Mouse (Mus musculus) heart, embryonic 12.5 days (tissue): ENCODE results near the gene Scarb2. TPM values are rescaled to one million over a fixed set of nuclear protein-coding genes. Genes with fewer than 3 reads are reported as not detected.

Experiments used
- ATAC-seq: fragments of 200-750 bp; cut with Nextera tagmentation; 2 replicates; pipeline ENCODE4 v1.8.0; 2017; ENCODE audit warnings: moderate TSS enrichment, moderate library complexity; ENCODE audit not compliant: insufficient number of reproducible peaks, low FRiP score
- H3K27ac ChIP-seq: fragments of 300-500 bp; sonication (generic); 2 replicates; pipeline ENCODE4 v1.5.1; 2016; ENCODE audit warnings: mild to moderate bottlenecking, moderate library complexity; ENCODE audit not compliant: poor library complexity, severe bottlenecking
- H3K27me3 ChIP-seq: fragments of 300-500 bp; sonication (generic); replicated peaks from 2 replicates; pipeline ENCODE4 v1.6.1; 2016; ENCODE audit warnings: mild to moderate bottlenecking, moderate library complexity
- H3K36me3 ChIP-seq: fragments of 300-500 bp; sonication (generic); 2 replicates; pipeline ENCODE4 v1.6.1; 2016; ENCODE audit warnings: mild to moderate bottlenecking, moderate library complexity
- H3K4me1 ChIP-seq: fragments of 300-500 bp; sonication (generic); replicated peaks from 2 replicates; pipeline ENCODE4 v1.6.1; 2016; ENCODE audit warnings: mild to moderate bottlenecking
- H3K4me2 ChIP-seq: fragments of 300-500 bp; sonication (generic); 2 replicates; pipeline ENCODE4 v1.6.1; 2016; ENCODE audit warnings: mild to moderate bottlenecking, moderate library complexity
- H3K4me3 ChIP-seq: fragments of 300-500 bp; sonication (generic); 2 replicates; pipeline ENCODE4 v1.5.1; 2016; ENCODE audit warnings: mild to moderate bottlenecking
- H3K9ac ChIP-seq: fragments of 300-500 bp; sonication (generic); 2 replicates; pipeline ENCODE4 v1.6.1; 2016; ENCODE audit warnings: mild to moderate bottlenecking, moderate library complexity
- H3K9me3 ChIP-seq: fragments of 300-500 bp; sonication (generic); replicated peaks from 2 replicates; pipeline ENCODE4 v1.6.1; 2016; ENCODE audit warnings: mild to moderate bottlenecking, moderate library complexity
- WGBS: fragments of 180-500 bp; shearing (Covaris S2); methylation state at CpG from one replicate; pipeline ENCODE4 v1.1.7; 2016; 5-methylcytosine and 5-hydroxymethylcytosine counted together
- polyA plus RNA-seq: library from polyadenylated mRNA; unstranded; fragments of >200 nt; fragmentation: Nextera tagmentation; extraction: Ambion mirVana; gene quantifications from 2 replicates; pipeline ENCODE4 v1.2.1, GENCODE M21; 2016

Scarb2 gene
- polyA plus RNA-seq, 1 experiment from 2014 or later = 18.0 TPM

- Histone ChIP-seq H3K4me2 (no peak overlapping the region), H3K36me3 (peaks cover 13% of the 10 kb centered on the region; the same call in 1 of the 2 replicates), H3K27me3 (no peaks in the 10 kb centered on the region), H3K27ac (no peak overlapping the region), H3K9me3 (no peaks in the 10 kb centered on the region), H3K4me3 (no peak overlapping the region), H3K9ac (no peak overlapping the region), H3K4me1 (peaks cover 40% of the 10 kb centered on the region)
- 63% methylated on average over 6 of the region's 6 CpGs for WGBS
- no peak for ATAC-seq
Measured at GRCm38 (mm10) chr5:92468234-92468633, 38.4 kb downstream of the Scarb2 start.

GRCm38 (mm10) chr5:92467102-92467766 lies 39.4 kb downstream of the Scarb2 start:
- no peak overlapping the region for H3K9ac ChIP-seq
- WGBS = 63% methylated on average over 8 of the region's 8 CpGs
- H3K9me3 ChIP-seq = no peaks in the 10 kb centered on the region
- H3K27me3 ChIP-seq = no peaks in the 10 kb centered on the region
- no peak overlapping the region for H3K4me2 ChIP-seq
- H3K36me3 ChIP-seq = peaks cover 10% of the 10 kb centered on the region; the same call in 1 of the 2 replicates
- no peak overlapping the region for H3K4me3 ChIP-seq
- H3K4me1 ChIP-seq = peaks cover 45% of the 10 kb centered on the region
- no peak overlapping the region for H3K27ac ChIP-seq
- ATAC-seq = no peak; the same call in 1 of the 2 replicates

- ATAC-seq = no peak
- Histone ChIP-seq H3K4me1 (peaks cover 45% of the 10 kb centered on the region), H3K36me3 (peaks cover 5% of the 10 kb centered on the region; the same call in 1 of the 2 replicates), H3K4me3 (no peak overlapping the region), H3K27me3 (no peaks in the 10 kb centered on the region), H3K9ac (no peak overlapping the region), H3K4me2 (no peak overlapping the region), H3K9me3 (no peaks in the 10 kb centered on the region), H3K27ac (no peak overlapping the region)
- WGBS = 88% methylated on average over 5 of the region's 5 CpGs
Measured at GRCm38 (mm10) chr5:92465511-92465910, 41.1 kb downstream of the Scarb2 start.

GRCm38 (mm10) chr5:92461321-92461720 lies 45.3 kb downstream of the Scarb2 start:
- peaks cover 17% of the 10 kb centered on the region for H3K4me1 ChIP-seq
- 13% methylated on average over 5 of the region's 5 CpGs for WGBS
- no peak overlapping the region for H3K4me3 ChIP-seq
- no peak overlapping the region for H3K9ac ChIP-seq
- peaks cover 18% of the 10 kb centered on the region; the same call in 1 of the 2 replicates for H3K36me3 ChIP-seq
- no peak overlapping the region for H3K27ac ChIP-seq
- no peak overlapping the region for H3K4me2 ChIP-seq
- H3K27me3 ChIP-seq = no peaks in the 10 kb centered on the region
- no peaks in the 10 kb centered on the region for H3K9me3 ChIP-seq
- ATAC-seq = no peak

DNA sequence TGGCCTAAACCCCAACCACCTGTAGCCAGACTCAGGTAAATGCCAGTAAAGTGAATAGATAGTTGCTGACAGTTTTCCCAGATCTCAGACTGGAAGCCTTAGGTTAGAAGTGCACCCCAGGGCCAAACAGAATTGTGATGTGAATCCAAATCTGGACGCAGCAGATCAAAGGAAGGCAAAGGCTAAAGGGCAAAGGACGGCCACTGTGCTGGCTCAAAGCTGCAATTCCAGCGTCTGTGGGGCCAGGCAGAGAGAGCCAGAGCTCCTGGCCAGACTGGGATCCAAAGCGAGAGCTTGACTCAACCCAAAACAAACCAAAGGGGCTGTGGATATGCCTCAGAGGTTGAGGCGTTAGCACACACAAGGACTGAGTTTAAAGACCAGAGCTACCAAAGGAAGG lies 47.9 kb downstream of the Scarb2 start:
- H3K36me3 ChIP-seq = peaks cover 32% of the 10 kb centered on the region
- no peak for ATAC-seq

GRCm38 (mm10) chr5:92457410-92457809 lies 49.2 kb downstream of the Scarb2 start:
- no peaks in the 10 kb centered on the region for H3K9me3 ChIP-seq
- H3K4me2 ChIP-seq = no peak overlapping the region
- 55% methylated on average over 2 of the region's 2 CpGs for WGBS
- H3K27me3 ChIP-seq = no peaks in the 10 kb centered on the region
- H3K4me1 ChIP-seq = peaks cover 19% of the 10 kb centered on the region
- H3K9ac ChIP-seq = no peak overlapping the region
- no peak overlapping the region for H3K4me3 ChIP-seq
- no peak for ATAC-seq
- H3K36me3 ChIP-seq = peaks cover 42% of the 10 kb centered on the region
- H3K27ac ChIP-seq = no peak overlapping the region

More for the DNA sequence above, 47.9 kb downstream of the Scarb2 start:
- H3K4me2 ChIP-seq = no peak overlapping the region
- H3K27me3 ChIP-seq = no peaks in the 10 kb centered on the region
- H3K27ac ChIP-seq = no peak overlapping the region
- H3K4me3 ChIP-seq = no peak overlapping the region
- 64% methylated on average over 5 of the region's 5 CpGs for WGBS
- no peaks in the 10 kb centered on the region for H3K9me3 ChIP-seq
- H3K4me1 ChIP-seq = peaks cover 24% of the 10 kb centered on the region
- H3K9ac ChIP-seq = no peak overlapping the region

GRCm38 (mm10) chr5:92452876-92453275 lies 53.8 kb downstream of the Scarb2 start:
- H3K4me3 ChIP-seq = no peak overlapping the region
- no peak overlapping the region for H3K27ac ChIP-seq
- peaks cover 69% of the 10 kb centered on the region for H3K36me3 ChIP-seq
- H3K4me1 ChIP-seq = peaks cover 30% of the 10 kb centered on the region
- H3K4me2 ChIP-seq = no peak overlapping the region
- 91% methylated on average over 5 of the region's 5 CpGs for WGBS
- H3K9me3 ChIP-seq = no peaks in the 10 kb centered on the region
- no peak for ATAC-seq
- no peak overlapping the region for H3K9ac ChIP-seq
- no peaks in the 10 kb centered on the region for H3K27me3 ChIP-seq

- peaks cover 24% of the 10 kb centered on the region for H3K4me1 ChIP-seq
- H3K9ac ChIP-seq = no peak overlapping the region
- H3K4me3 ChIP-seq = no peak overlapping the region
- no peaks in the 10 kb centered on the region for H3K27me3 ChIP-seq
- H3K9me3 ChIP-seq = no peaks in the 10 kb centered on the region
- H3K27ac ChIP-seq = no peak overlapping the region
- WGBS = 82% methylated on average over 5 of the region's 5 CpGs
- H3K36me3 ChIP-seq = peaks cover 70% of the 10 kb centered on the region
- ATAC-seq = no peak
- H3K4me2 ChIP-seq = no peak overlapping the region
Measured at GRCm38 (mm10) chr5:92446736-92447135, 59.9 kb downstream of the Scarb2 start.

GRCm38 (mm10) chr5:92445016-92445415 lies 61.6 kb downstream of the Scarb2 start:
- H3K4me3 ChIP-seq = no peak overlapping the region
- no peak overlapping the region for H3K27ac ChIP-seq
- no peaks in the 10 kb centered on the region for H3K27me3 ChIP-seq
- WGBS = 67% methylated on average over 2 of the region's 2 CpGs
- H3K9ac ChIP-seq = no peak overlapping the region
- H3K4me1 ChIP-seq = peaks cover 36% of the 10 kb centered on the region
- H3K9me3 ChIP-seq = no peaks in the 10 kb centered on the region
- no peak for ATAC-seq
- peaks cover 53% of the 10 kb centered on the region for H3K36me3 ChIP-seq
- no peak overlapping the region for H3K4me2 ChIP-seq

DNA sequence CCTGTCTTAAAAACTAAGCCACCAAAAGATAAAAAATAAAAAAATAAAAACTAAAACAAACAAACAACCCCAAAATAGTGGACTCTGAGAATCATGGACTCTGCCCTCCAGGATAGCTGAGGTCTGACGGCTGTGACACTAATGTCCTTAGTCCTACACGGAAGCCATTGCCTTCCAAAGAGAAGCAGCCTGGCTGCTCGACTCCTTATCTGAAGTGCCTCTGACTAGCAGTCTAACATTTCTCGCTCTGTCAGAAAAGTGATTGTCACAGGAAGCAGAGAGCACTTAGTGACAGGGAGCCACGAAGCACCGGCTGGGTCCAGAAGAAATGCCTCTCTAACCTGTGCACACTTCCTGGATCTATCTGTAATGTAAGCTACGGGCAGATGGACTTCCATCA lies 63.7 kb downstream of the Scarb2 start:
- Histone ChIP-seq H3K9ac (0 out of 2 replicates have a peak overlapping the region, but pooled peaks have one; percentile 47), H3K9me3 (no peaks in the 10 kb centered on the region), H3K4me1 (peaks cover 25% of the 10 kb centered on the region), H3K36me3 (peaks cover 33% of the 10 kb centered on the region), H3K27ac (peak overlapping the region; percentile 79), H3K27me3 (no peaks in the 10 kb centered on the region), H3K4me2 (peak overlapping the region; percentile 30; the same call in 1 of the 2 replicates), H3K4me3 (no peak overlapping the region)
- WGBS = 13% methylated on average over 7 of the region's 7 CpGs
- ATAC-seq = 0 out of 2 replicates have a peak, but pooled peaks have one; percentile 56

- ATAC-seq = no peak
- H3K36me3 ChIP-seq = peaks cover 19% of the 10 kb centered on the region
- peak overlapping the region; percentile 6; the same call in 1 of the 2 replicates for H3K4me2 ChIP-seq
- peak overlapping the region; percentile 32; the same call in 1 of the 2 replicates for H3K27ac ChIP-seq
- H3K4me3 ChIP-seq = no peak overlapping the region
- H3K9ac ChIP-seq = no peak overlapping the region
- no peaks in the 10 kb centered on the region for H3K9me3 ChIP-seq
- no peaks in the 10 kb centered on the region for H3K27me3 ChIP-seq
- peaks cover 22% of the 10 kb centered on the region for H3K4me1 ChIP-seq
- 47% methylated on average over 5 of the region's 5 CpGs for WGBS
Measured at GRCm38 (mm10) chr5:92441494-92441893, 65.1 kb downstream of the Scarb2 start.
